Mouse (Mus musculus) embryonic stem cell, embryonic (primary cell): ENCODE results near the gene Psmc5.

Experiments
- CTCF ChIA-PET, 4 experiments: fragments of 300-600 bp in 2 of 4; fragments of 350-600 bp in 2 of 4; sonication (Branson Sonifier 250); formaldehyde crosslinking; loops; one replicate each; lab custom pipeline; 2022; ENCODE audit warnings: inconsistent platforms in 2 of 4; lab: Charles Lee
- POLR2A ChIA-PET, 4 experiments: fragments of 300-600 bp in 2 of 4; fragments of 350-600 bp in 2 of 4; sonication (Branson Sonifier 250); formaldehyde crosslinking; loops; one replicate each; lab custom pipeline; 2022; ENCODE audit warnings: antibody characterized with exemption in 4 of 4, inconsistent platforms in 1 of 4; lab: Charles Lee

The Psmc5 gene

DNA sequence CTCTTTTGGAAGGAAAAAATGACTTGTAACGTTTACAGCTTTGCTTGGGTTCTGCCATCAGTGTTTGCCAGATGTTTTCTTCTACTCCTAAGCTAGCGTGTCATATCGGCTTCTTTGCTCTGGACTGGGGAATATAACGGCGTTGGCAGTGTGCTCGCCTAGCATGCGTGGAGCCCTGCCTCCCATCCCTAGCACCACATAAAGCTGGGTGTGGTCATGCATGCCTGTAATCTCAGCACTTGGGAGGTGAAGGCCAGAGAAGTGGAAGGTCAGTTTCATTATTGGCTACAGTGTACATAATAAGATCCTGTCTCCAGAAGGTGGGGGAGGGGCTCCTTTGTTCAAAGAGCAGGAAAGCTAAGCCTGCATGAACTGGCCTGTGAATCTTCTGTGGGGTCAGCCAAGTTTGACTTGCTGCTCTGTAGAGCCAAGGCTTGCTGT, 19.0 kb downstream of the Psmc5 start:
- ChIA-PET CTCF (interaction anchor here (0.6 to 2.7 kb wide), 8 partner anchors 18 to 448 kb away, joined by 3 to 10 read pairs (median 5); no protein-coding TSS in a partner anchor), POLR2A (interaction anchor here (0.6 to 12.2 kb wide), 44 partner anchors 8 to 915 kb away, joined by 3 to 172 read pairs (median 4); partner anchors contain the start of genes Ccdc47 (in 3 of the 4), Ddx42 (in 3 of the 4), Ftsj3 (in 2 of the 4) and Psmc5 (in 2 of the 4))

DNA sequence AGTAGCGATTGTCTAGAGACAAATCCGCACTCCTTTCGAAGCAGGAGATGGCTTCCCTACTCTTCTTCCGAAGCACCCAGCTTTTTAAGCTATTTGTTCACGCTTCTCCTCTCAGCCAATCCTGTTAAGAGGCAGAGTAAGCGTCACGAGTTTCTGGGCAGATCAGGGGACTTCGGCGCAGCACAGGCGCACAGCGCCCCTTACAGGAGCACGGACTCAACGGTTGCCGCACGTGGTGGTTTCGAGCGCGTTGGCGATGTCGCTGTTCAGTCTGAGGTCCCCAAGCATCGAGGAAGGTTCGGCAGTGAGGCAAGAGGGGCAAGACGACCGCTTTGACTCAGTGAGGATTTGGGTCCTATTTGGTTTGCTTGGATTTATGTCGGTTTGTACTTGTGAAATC, 20.5 kb downstream of the Psmc5 start, which contains the start of gene Tcam1:
TSS of gene Tcam1 (plus strand) at position 219 of the 400 bp plus-strand sequence.
- ChIA-PET CTCF (interaction anchor here (0.6 to 2.7 kb wide), 23 partner anchors 8 to 350 kb away, joined by 3 to 10 read pairs (median 3); partner anchors contain the start of genes Ccdc47 (in 1 of the 4), Ftsj3 (in 1 of the 4) and Psmc5 (in 1 of the 4)), POLR2A (interaction anchor here (0.6 to 12.2 kb wide), 47 partner anchors 10 to 512 kb away, joined by 3 to 172 read pairs (median 5); partner anchors contain the start of genes Ddx42 (in 3 of the 4), Ccdc47 (in 2 of the 4), Ftsj3 (in 2 of the 4) and Psmc5 (in 2 of the 4))

DNA sequence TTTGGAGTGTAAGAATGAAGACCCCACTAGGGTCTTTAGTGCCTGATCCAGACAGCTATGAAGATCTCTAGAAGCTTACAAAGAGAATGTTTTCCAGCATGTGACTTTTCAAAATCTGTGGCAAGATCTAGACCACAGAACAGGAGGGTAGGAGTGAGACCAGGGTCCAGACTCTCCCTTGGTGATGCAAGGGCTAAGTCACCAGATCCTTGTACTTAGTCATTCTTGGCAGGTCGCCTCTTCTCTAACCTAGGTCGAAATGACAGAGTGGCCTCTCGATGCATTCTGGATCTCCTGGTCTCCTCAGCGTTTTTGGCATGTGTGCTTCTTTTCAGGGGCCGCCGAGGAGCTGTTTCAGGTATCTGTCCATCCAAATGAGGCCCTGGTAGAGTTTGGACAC, 26.5 kb downstream of the Psmc5 start:
- CTCF ChIA-PET: no interaction called here
- POLR2A ChIA-PET: interaction anchor here in 2 of 4 experiments (0.6 to 1.0 kb wide), 2 partner anchors 26 to 197 kb away, joined by 3 to 6 read pairs; no protein-coding TSS in a partner anchor

DNA sequence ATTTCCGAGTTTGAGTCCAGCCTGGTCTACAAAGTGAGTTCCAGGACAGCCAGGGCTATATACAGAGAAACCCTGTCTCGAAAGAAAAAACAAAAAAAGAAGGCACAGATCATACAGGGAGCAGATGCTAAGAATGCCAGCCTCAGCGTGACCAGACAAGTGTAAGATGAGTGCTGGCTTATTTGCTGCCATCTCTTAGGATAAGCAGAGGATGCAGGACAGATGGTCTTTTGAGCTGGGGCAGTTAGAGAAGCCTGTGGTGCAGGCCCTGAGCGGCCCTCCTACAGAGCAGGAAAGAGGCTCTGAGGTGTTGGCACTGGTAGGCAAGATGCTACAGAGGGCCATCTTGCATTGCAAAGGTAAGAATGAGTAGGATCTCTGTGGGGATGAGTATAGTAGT, 27.4 kb downstream of the Psmc5 start:
- ChIA-PET CTCF (interaction anchor here in 1 of 4 experiments (0.8 kb wide), 1 partner anchor 19 kb away, joined by 3 read pairs; no protein-coding TSS in a partner anchor), POLR2A (interaction anchor here in 1 of 4 experiments (0.7 to 1.6 kb wide), 2 partner anchors 22 to 54 kb away, joined by 3 read pairs; no protein-coding TSS in a partner anchor)

DNA sequence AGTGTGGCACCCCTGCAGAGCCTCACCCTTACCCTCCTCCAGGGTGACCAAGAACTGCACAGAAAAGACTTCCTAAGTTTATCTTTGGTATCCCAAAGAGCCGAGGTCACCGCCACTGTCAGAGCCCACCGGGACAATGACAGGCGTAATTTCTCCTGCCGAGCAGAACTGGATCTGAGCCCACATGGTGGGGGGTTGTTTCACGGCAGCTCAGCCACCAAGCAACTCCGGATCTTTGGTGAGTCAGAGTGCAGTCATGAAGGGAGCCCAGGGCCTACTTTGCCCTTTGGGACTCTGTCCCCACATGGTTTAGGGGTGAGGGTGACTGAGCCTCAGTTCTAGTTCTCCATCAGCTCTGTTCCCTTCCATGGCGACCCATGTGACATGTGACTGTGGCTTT, 28.2 kb downstream of the Psmc5 start:
- ChIA-PET POLR2A (interaction anchor here in 2 of 4 experiments (1.3 to 4.5 kb wide), 3 partner anchors 10 to 23 kb away, joined by 3 to 38 read pairs (median 4); partner anchors contain the start of genes Smarcd2 (in 2 of the 2) and Tcam1 (in 1 of the 2)), CTCF (interaction anchor here in 1 of 4 experiments (1.2 kb wide), 1 partner anchor 8 kb away, joined by 3 read pairs; no protein-coding TSS in a partner anchor)

DNA sequence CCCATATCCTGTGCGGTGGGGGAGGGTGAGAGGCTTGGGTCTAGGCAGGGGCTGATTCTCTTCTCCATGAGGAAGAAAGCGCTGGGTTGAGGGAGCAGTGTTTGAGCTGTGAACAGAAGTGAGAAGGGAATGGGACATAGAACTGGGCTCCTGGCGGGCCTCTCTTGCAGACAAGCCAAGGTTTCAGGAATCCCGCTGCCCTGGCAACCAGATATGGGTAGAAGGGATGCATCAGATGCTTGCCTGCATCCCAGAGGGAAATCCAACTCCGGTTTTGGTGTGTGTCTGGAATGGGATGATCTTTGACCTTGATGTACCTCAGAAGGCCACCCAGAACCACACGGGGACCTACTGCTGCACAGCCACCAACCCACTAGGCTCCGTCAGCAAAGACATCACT, 30.3 kb downstream of the Psmc5 start:
- ChIA-PET POLR2A (interaction anchor here in 2 of 4 experiments (0.8 to 4.5 kb wide), 5 partner anchors 10 to 23 kb away, joined by 3 to 38 read pairs (median 5); partner anchors contain the start of genes Tcam1 (in 2 of the 2) and Smarcd2 (in 1 of the 2)), CTCF (interaction anchor here in 3 of 4 experiments (0.9 to 1.7 kb wide), 5 partner anchors 10 to 43 kb away, joined by 3 to 7 read pairs (median 5); partner anchors contain the start of gene Tcam1 (in 1 of the 3))

DNA sequence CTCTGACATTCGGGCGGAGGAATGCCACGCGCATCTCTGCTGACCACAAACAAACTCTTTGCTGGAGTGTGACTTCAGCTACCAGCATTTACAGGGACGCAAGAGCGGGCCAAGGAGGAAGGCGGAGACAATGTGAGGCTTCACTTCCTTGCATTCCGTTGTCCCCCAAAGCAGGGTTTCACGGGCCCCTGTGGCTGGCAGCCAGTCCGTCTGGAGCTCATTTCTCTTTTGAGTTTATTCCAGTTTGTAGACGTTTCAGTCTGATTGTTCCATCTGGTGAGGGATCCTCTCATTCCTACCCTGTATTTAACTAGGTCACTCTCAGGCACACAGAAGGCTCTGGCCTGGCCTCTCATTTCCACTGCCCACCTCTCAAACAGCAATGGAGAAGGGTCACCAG, 31.0 kb downstream of the Psmc5 start:
- CTCF ChIA-PET: interaction anchor here (1.0 to 2.4 kb wide), 5 partner anchors 11 to 16 kb away, joined by 3 to 7 read pairs (median 5); no protein-coding TSS in a partner anchor
- POLR2A ChIA-PET: interaction anchor here in 2 of 4 experiments (0.7 to 4.5 kb wide), 6 partner anchors 11 to 80 kb away, joined by 3 to 38 read pairs (median 4); partner anchors contain the start of genes Tcam1 (in 2 of the 2) and Smarcd2 (in 1 of the 2)

DNA sequence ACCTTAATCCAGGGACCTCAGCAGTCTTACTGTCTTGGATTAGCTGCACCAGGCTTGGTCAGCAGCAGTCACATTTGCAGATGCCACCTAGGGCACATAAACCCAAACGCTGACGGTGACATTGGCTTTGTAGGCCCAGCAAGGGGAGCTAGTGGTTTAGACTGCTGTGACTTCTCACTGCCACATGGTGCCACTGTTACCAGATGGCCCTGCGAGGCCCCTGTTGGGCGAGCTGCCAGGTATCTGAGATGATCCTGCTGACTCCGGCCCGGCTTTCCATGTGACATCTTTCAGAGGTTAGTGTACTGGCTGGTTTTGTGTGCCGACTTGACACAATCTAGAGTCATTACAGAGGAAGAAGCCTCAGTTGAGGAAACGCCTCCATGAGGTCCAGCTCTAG, 33.4 kb downstream of the Psmc5 start:
- ChIA-PET POLR2A (interaction anchor here in 2 of 4 experiments (0.7 to 2.6 kb wide), 4 partner anchors 13 to 68 kb away, joined by 3 to 7 read pairs (median 3); partner anchors contain the start of gene Tcam1 (in 1 of the 2)), CTCF (interaction anchor here in 3 of 4 experiments (0.7 to 1.2 kb wide), 7 partner anchors 8 to 21 kb away, joined by 3 to 5 read pairs (median 4); partner anchors contain the start of gene Tcam1 (in 2 of the 3))

DNA sequence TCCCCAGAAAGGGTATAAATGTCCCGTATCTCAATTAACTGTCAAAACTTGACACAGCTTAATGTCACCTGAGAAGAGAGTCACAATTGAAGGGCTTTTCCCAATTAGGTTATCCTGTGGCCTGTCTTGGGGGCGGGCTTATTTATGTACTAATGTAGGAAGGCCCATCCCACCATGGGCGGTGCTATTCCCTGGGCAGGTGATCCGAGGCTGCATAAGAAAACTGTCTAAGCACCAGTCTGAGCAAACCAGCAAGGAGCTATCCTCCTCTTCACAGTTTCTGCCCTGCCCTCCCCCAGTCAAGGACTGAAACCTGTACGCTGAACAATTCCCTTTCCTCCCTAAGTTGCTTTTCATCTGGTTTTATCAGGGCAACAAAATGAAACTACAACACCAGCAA, 34.4 kb downstream of the Psmc5 start:
- CTCF ChIA-PET: interaction anchor here in 1 of 4 experiments (0.6 kb wide), 1 partner anchor 675 kb away, joined by 3 read pairs; no protein-coding TSS in a partner anchor
- POLR2A ChIA-PET: interaction anchor here in 2 of 4 experiments (1.0 to 2.6 kb wide), 3 partner anchors 10 to 17 kb away, joined by 3 to 7 read pairs (median 3); partner anchors contain the start of gene Tcam1 (in 1 of the 2)

DNA sequence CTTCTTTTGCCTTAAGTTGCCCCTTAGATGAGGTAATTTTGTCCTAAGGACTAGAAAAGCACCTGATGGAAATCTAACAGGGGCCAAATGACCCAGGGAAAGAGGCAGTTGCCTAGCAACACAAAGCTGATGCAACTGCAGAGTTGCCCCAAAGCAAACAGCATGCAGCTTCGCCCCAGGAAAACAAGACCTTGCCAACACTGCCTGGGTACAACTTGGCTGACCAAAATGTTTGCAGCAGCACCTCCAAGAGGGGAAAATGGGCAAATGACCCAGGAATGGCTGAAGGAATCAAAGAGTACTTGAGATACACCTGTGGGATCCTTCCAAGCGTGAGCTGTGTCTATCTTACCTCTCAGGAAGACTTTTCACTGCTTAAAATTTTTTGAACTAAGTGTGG, 35.9 kb downstream of the Psmc5 start:
- ChIA-PET CTCF (interaction anchor here in 1 of 4 experiments (1.0 to 1.2 kb wide), 2 partner anchors 35 to 364 kb away, joined by 3 to 4 read pairs; no protein-coding TSS in a partner anchor), POLR2A (interaction anchor here in 1 of 4 experiments (0.8 to 1.3 kb wide), 5 partner anchors 19 to 76 kb away, joined by 3 read pairs; partner anchors contain the start of genes Ccdc47 and Smarcd2)

DNA sequence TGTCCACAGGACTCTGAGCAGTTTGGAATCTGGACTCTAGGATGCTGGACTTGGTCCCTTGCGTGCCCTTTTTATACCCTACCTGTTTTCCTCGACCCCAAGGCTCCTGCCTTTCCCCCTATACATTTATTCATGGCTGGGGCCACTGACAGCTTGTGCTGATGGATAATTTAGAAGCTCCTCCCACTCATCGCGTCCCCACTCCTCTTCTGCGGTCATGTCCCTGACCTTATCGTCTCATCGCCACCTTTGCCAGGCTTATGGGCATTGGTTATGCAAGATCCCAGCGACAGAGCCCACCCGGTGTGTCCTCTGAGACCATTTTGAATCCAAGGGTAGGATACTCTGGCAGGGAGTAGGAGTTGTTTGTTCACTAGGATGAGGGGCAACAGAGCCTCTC, 45.8 kb downstream of the Psmc5 start, which contains the start of gene Gh:
TSS of gene Gh (minus strand) at position 101 of the 400 bp plus-strand sequence.
- POLR2A ChIA-PET: interaction anchor here in 1 of 4 experiments (1.4 kb wide), 1 partner anchor 27 kb away, joined by 5 read pairs; no protein-coding TSS in a partner anchor
- CTCF ChIA-PET: interaction anchor here in 2 of 4 experiments (1.3 to 2.5 kb wide), 7 partner anchors 11 to 200 kb away, joined by 3 to 16 read pairs (median 8); partner anchors contain the start of genes Cd79b (in 1 of the 2) and Tcam1 (in 1 of the 2)

DNA sequence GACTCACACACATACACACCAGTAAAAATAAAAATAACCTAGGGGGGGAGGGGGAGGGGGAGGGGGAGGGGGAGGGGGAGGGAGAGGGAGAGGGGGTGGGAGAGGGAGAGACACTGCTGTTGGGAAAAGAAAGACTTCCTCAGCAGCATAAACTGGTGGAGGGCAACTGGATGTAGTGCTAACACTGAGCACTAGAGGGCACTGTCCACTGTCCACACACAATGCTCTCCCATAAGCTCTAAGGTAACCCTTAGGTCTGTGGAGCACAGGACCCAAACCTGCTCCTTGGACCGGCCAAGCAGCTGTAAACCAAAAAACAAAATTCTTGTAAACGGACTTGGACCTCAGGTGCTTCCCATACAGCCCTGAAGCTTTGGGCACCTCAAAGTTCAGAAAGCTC, 46.7 kb downstream of the Psmc5 start:
- ChIA-PET CTCF (interaction anchor here (0.5 to 2.5 kb wide), 48 partner anchors 9 to 1773 kb away, joined by 3 to 16 read pairs (median 4); partner anchors contain the start of genes Tcam1 (in 2 of the 4), Cd79b (in 1 of the 4), Map3k3 (in 1 of the 4) and Prr29 (in 1 of the 4)), POLR2A (interaction anchor here in 3 of 4 experiments (0.5 to 1.8 kb wide), 9 partner anchors 11 to 219 kb away, joined by 3 to 5 read pairs (median 3); partner anchors contain the start of gene Map3k3 (in 1 of the 3))

DNA sequence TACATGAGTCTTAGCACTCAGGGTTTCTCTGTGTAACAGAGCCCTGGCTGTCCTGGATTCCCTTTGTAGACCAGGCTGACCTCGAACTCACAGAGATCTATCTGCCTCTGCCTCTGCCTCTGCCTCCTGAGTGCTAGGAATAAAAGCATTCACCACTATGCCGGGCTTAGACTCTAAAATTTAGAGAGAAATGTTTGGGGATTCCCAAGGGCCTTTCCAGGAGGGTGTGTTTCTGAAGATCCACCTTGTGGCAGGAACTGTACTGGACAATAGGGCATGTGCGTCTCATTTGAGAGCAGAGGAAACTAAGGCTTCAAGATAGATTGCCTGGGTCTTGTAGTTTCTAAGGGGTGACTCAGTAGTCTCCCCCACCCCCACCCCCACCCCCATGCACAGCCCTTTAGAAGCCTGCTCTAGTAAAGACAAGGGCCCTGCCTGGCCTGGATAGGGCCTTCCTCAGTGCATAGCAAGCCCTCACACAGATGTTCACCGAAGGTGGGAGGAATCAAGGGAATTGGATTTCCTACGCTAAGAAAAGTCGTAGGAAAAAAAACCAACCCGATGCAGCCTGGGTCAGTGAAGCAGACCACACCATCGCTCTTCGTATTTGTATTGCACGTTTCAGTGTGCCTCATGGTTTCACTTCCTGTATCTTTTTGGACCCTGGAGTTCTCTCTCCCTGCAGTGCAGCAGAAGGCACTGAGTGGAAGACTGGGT, 49.6 kb downstream of the Psmc5 start:
- ChIA-PET CTCF (no interaction called here), POLR2A (interaction anchor here in 2 of 4 experiments (0.5 to 0.9 kb wide), 2 partner anchors 12 to 112 kb away, joined by 3 to 6 read pairs; no protein-coding TSS in a partner anchor)

DNA sequence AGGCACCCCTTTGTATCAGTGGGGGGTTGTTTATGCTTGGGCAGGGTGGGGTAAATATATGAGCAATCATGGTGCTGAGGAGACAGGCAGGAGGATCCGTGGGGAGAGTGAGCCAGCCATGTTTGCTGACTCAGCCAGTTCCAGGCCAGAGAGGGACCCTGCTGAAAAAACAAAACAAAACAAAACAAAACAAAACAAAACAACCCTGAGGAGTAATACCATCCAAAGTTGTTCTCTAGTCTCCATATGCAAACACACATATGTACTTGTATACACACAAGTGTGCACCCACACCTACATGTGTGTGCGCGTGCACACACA, 50.1 kb downstream of the Psmc5 start:
- CTCF ChIA-PET: no interaction called here
- POLR2A ChIA-PET: interaction anchor here in 2 of 4 experiments (0.5 to 3.1 kb wide), 3 partner anchors 12 to 112 kb away, joined by 3 to 13 read pairs (median 6); no protein-coding TSS in a partner anchor

DNA sequence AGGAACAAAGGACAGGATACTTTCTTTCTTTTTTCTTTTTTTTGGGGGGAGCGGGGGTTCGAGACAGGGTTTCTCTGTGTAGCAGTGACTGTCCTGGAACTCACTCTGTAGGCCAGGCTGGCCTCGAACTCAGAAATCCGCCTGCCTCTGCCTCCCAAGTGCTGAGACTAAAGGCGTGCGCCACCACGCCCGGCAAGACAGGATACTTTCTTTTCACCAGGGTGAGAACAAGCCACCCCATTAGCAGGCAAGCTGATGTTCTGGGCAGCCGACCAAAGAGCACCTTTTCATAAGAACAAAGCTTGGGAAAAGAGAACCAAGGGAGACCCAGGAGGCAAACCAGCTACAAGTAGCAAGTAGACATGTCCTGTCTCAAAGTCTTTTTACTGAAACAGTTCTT, 50.8 kb downstream of the Psmc5 start:
- POLR2A ChIA-PET: interaction anchor here in 2 of 4 experiments (0.9 to 3.1 kb wide), 7 partner anchors 16 to 222 kb away, joined by 3 to 13 read pairs (median 5); partner anchors contain the start of genes Map3k3 (in 1 of the 2) and Smarcd2 (in 1 of the 2)
- CTCF ChIA-PET: interaction anchor here in 3 of 4 experiments (0.5 to 2.2 kb wide), 4 partner anchors 60 to 553 kb away, joined by 3 to 8 read pairs (median 4); no protein-coding TSS in a partner anchor

DNA sequence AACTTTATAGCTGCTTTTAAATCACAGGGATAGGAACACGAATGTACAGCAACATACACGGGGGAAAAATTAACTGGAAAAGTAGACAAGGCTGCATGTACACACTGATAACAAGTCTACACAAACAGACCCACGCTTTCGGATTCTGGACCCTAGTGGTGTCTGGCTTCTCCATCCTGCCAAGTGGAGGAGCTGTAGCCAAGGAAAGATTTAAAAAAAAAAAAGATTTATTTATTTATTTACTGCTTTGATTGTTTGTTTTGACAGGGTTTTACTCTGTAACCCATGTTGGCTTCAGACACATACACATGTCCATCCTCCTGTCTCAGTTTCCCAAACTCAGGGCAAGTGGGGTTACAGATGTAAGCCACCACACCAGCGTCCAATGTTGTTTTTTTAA, 51.5 kb downstream of the Psmc5 start:
- ChIA-PET POLR2A (interaction anchor here in 2 of 4 experiments (0.6 to 3.1 kb wide), 9 partner anchors 10 to 223 kb away, joined by 3 to 13 read pairs (median 5); partner anchors contain the start of genes Map3k3 (in 1 of the 2) and Smarcd2 (in 1 of the 2)), CTCF (interaction anchor here (0.6 to 2.2 kb wide), 4 partner anchors 59 to 321 kb away, joined by 4 to 8 read pairs (median 4); partner anchors contain the start of gene Prr29 (in 1 of the 4))
